25 mouse cellular contexts compared by ENCODE assay signal in the genomic region with DNA sequence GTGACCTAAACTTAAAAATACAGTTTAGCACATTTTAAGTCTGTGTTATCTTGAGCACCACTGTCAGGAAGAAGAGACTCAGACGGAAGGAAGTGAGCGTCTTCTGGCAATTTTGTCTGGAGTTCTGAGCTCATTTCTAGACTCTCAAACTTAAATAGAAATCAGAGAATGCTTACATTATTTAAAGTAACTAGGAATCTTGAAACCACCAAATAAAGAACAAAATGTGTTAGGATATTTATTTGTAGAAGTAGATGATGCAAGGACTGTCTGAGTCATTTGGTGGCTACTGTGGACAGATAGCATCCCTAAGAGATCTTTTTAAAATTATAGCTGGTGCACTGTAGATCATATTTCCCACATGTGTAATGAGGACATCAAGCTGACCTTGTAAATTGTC.
"Had no signal": no experiment of that assay in that cellular context is flagged by ENCODE, and none has a peak within 500 bp of the region (broad histone marks: within the 10 kb centered on the region; RNA-seq: fewer than 3 reads in every experiment).

No protein-coding gene starts in this region.

- ATAC-seq: hindbrain, postnatal 0 days; intestine, embryonic 16.5 days had no signal

- H3K4me1 ChIP-seq: heart, embryonic 13.5 days; heart, embryonic 15.5 days; hindbrain, embryonic 13.5 days; hindbrain, embryonic 15.5 days; limb, embryonic 10.5 days; limb, embryonic 12.5 days had no signal

- H3K27ac ChIP-seq: heart, adult 2 months; heart, embryonic 13.5 days; heart, embryonic 15.5 days; hindbrain, embryonic 13.5 days; hindbrain, embryonic 15.5 days; hindbrain, postnatal 0 days; layer of hippocampus, adult 2 months; left cerebral cortex, adult 2 months; limb, embryonic 10.5 days; limb, embryonic 12.5 days had no signal

- H3K9me3 ChIP-seq: heart, embryonic 13.5 days; heart, embryonic 15.5 days; hindbrain, embryonic 13.5 days; hindbrain, embryonic 15.5 days; limb, embryonic 10.5 days; limb, embryonic 12.5 days had no signal

- H3K36me3 ChIP-seq: heart, embryonic 13.5 days; heart, embryonic 15.5 days; hindbrain, embryonic 13.5 days; hindbrain, embryonic 15.5 days; limb, embryonic 10.5 days; limb, embryonic 12.5 days had no signal

- H3K9ac ChIP-seq: heart, embryonic 13.5 days; heart, embryonic 15.5 days; hindbrain, embryonic 13.5 days; hindbrain, embryonic 15.5 days; limb, embryonic 12.5 days had no signal

- DNase-seq: gastrocnemius, postnatal 14 days; gastrocnemius, postnatal 36 days; heart, adult 11 months; heart, adult 2 months; heart, postnatal 14 days; heart, postnatal 36 days; kidney, adult 11 months; kidney, adult 2 months; kidney, adult 9 months; kidney, postnatal 10 days; kidney, postnatal 25 days; kidney, postnatal 4 days; liver had no signal

- H3K4me2 ChIP-seq: heart, embryonic 11.5 days; heart, embryonic 13.5 days; heart, embryonic 15.5 days; hindbrain, embryonic 13.5 days; hindbrain, embryonic 15.5 days; limb, embryonic 12.5 days; liver, embryonic 11.5 days had no signal

- H3K27me3 ChIP-seq: heart, embryonic 13.5 days; heart, embryonic 15.5 days; hindbrain, embryonic 13.5 days; hindbrain, embryonic 15.5 days; limb, embryonic 12.5 days had no signal

- H3K4me3 ChIP-seq: heart, adult 2 months; heart, embryonic 13.5 days; heart, embryonic 15.5 days; hindbrain, embryonic 13.5 days; hindbrain, embryonic 15.5 days; layer of hippocampus, adult 2 months; left cerebral cortex, adult 2 months; limb, embryonic 10.5 days; limb, embryonic 12.5 days had no signal
